Mouse (Mus musculus): ENCODE results near the gene Arl5c. TPM values are rescaled to one million over a fixed set of nuclear protein-coding genes. Genes with fewer than 3 reads are reported as not detected.

The Arl5c gene
- polyA plus RNA-seq, 1 experiment from 2014 or later: 9.8 TPM

GRCm38 (mm10) chr11:98005686-98006085 lies 9.7 kb upstream of the Arl5c start:
- 63% methylated on average over 10 of the region's 10 CpGs for WGBS

GRCm38 (mm10) chr11:98005076-98005475 lies 9.1 kb upstream of the Arl5c start:
- Histone ChIP-seq H3K27me3 (ENCODE audit: control insufficient read depth, insufficient read depth, low read length) (no peaks in the 10 kb centered on the region), H3K9me3 (ENCODE audit: control insufficient read depth, low read length) (no peaks in the 10 kb centered on the region), H3K4me1 (replicated peaks; ENCODE audit: control insufficient read depth, insufficient read depth) (no peaks in the 10 kb centered on the region), H3K4me2 (replicated peaks; ENCODE audit: low read depth) (no peak overlapping the region), H3K27ac (replicated peaks) (no peak overlapping the region), H3K4me3 (ENCODE audit: low read depth, low read length) (no peak overlapping the region), H3K36me3 (ENCODE audit: control insufficient read depth, insufficient read depth, low read length) (no peaks in the 10 kb centered on the region), H3K9ac (ENCODE audit: low read length) (no peak overlapping the region)
- peak; percentile 68 for ATAC-seq (ENCODE audit: low FRiP score, low TSS enrichment)
- TF ChIP-seq CTCF (IDR thresholded peaks at IDR 0.05; ENCODE audit: low read depth) (no peak), EP300 (optimal IDR thresholded peaks at IDR 0.05) (no peak)
- DNase-seq (ENCODE audit: low spot score): peak; percentile 80
- WGBS: 59% methylated on average over 13 of the region's 13 CpGs

More at GRCm38 (mm10) chr11:98005686-98006085, 9.7 kb upstream of the Arl5c start:
- ATAC-seq (ENCODE audit: low FRiP score, low TSS enrichment): peak; percentile 15; the same call in 1 of the 2 replicates
- Histone ChIP-seq H3K27me3 (ENCODE audit: control insufficient read depth, insufficient read depth, low read length) (no peaks in the 10 kb centered on the region), H3K9me3 (ENCODE audit: control insufficient read depth, low read length) (no peaks in the 10 kb centered on the region), H3K9ac (ENCODE audit: low read length) (no peak overlapping the region), H3K27ac (replicated peaks) (peak overlapping the region; percentile 45; the same call in 1 of the 2 replicates), H3K36me3 (ENCODE audit: control insufficient read depth, insufficient read depth, low read length) (no peaks in the 10 kb centered on the region), H3K4me2 (replicated peaks; ENCODE audit: low read depth) (no peak overlapping the region), H3K4me1 (replicated peaks; ENCODE audit: control insufficient read depth, insufficient read depth) (no peaks in the 10 kb centered on the region), H3K4me3 (ENCODE audit: low read depth, low read length) (no peak overlapping the region)
- peak; percentile 33 for DNase-seq (ENCODE audit: low spot score)
- no peak for TF ChIP-seq EP300 (optimal IDR thresholded peaks at IDR 0.05)

GRCm38 (mm10) chr11:98004161-98004560 lies 8.2 kb upstream of the Arl5c start:
- no peak for TF ChIP-seq EP300 (optimal IDR thresholded peaks at IDR 0.05)
- no peak for TF ChIP-seq CTCF (IDR thresholded peaks at IDR 0.05; ENCODE audit: low read depth)
- Histone ChIP-seq H3K4me1 (replicated peaks; ENCODE audit: control insufficient read depth, insufficient read depth) (no peaks in the 10 kb centered on the region), H3K4me3 (ENCODE audit: low read depth, low read length) (no peak overlapping the region), H3K9ac (ENCODE audit: low read length) (no peak overlapping the region), H3K9me3 (ENCODE audit: control insufficient read depth, low read length) (no peaks in the 10 kb centered on the region), H3K36me3 (ENCODE audit: control insufficient read depth, insufficient read depth, low read length) (no peaks in the 10 kb centered on the region), H3K27ac (replicated peaks) (no peak overlapping the region), H3K4me2 (replicated peaks; ENCODE audit: low read depth) (no peak overlapping the region), H3K27me3 (ENCODE audit: control insufficient read depth, insufficient read depth, low read length) (no peaks in the 10 kb centered on the region)
- 61% methylated on average over 8 of the region's 8 CpGs for WGBS
- ATAC-seq (ENCODE audit: low FRiP score, low TSS enrichment) (no peak), DNase-seq (ENCODE audit: low spot score) (no peak)

- no peak for TF ChIP-seq EP300 (optimal IDR thresholded peaks at IDR 0.05)
- TF ChIP-seq CTCF (IDR thresholded peaks at IDR 0.05; ENCODE audit: low read depth): no peak
- H3K4me1 ChIP-seq (replicated peaks; ENCODE audit: control insufficient read depth, insufficient read depth): no peaks in the 10 kb centered on the region
- no peak overlapping the region for H3K9ac ChIP-seq (ENCODE audit: low read length)
- no peaks in the 10 kb centered on the region for H3K27me3 ChIP-seq (ENCODE audit: control insufficient read depth, insufficient read depth, low read length)
- 0 out of 2 replicates have a peak overlapping the region, but pooled peaks have one; percentile 4 for H3K4me3 ChIP-seq (ENCODE audit: low read depth, low read length)
- H3K36me3 ChIP-seq (ENCODE audit: control insufficient read depth, insufficient read depth, low read length): no peaks in the 10 kb centered on the region
- peak; percentile 47; the same call in 1 of the 2 replicates for ATAC-seq (ENCODE audit: low FRiP score, low TSS enrichment)
- peak overlapping the region; percentile 43 for H3K4me2 ChIP-seq (replicated peaks; ENCODE audit: low read depth)
- no peaks in the 10 kb centered on the region for H3K9me3 ChIP-seq (ENCODE audit: control insufficient read depth, low read length)
- no peak overlapping the region for H3K27ac ChIP-seq (replicated peaks)
- 53% methylated on average over 17 of the region's 17 CpGs for WGBS
- DNase-seq (ENCODE audit: low spot score): peak; percentile 42
Measured at GRCm38 (mm10) chr11:98003171-98003671, 7.2 kb upstream of the Arl5c start.

- no peaks in the 10 kb centered on the region for H3K4me1 ChIP-seq (replicated peaks; ENCODE audit: control insufficient read depth, insufficient read depth)
- TF ChIP-seq EP300 (optimal IDR thresholded peaks at IDR 0.05) (no peak), CTCF (IDR thresholded peaks at IDR 0.05; ENCODE audit: low read depth) (peak; percentile 86)
- ATAC-seq (ENCODE audit: low FRiP score, low TSS enrichment) (no peak), DNase-seq (ENCODE audit: low spot score) (peak; percentile 84)
- H3K4me2 ChIP-seq (replicated peaks; ENCODE audit: low read depth): peak overlapping the region; percentile 43
- H3K9me3 ChIP-seq (ENCODE audit: control insufficient read depth, low read length): no peaks in the 10 kb centered on the region
- H3K4me3 ChIP-seq (ENCODE audit: low read depth, low read length): 0 out of 2 replicates have a peak overlapping the region, but pooled peaks have one; percentile 4
- no peak overlapping the region for H3K27ac ChIP-seq (replicated peaks)
- no peak overlapping the region for H3K9ac ChIP-seq (ENCODE audit: low read length)
- WGBS: 32% methylated on average over 12 of the region's 12 CpGs
- no peaks in the 10 kb centered on the region for H3K36me3 ChIP-seq (ENCODE audit: control insufficient read depth, insufficient read depth, low read length)
- H3K27me3 ChIP-seq (ENCODE audit: control insufficient read depth, insufficient read depth, low read length): no peaks in the 10 kb centered on the region
Measured at GRCm38 (mm10) chr11:98002627-98003026, 6.6 kb upstream of the Arl5c start.

GRCm38 (mm10) chr11:98001986-98002385 lies 6.0 kb upstream of the Arl5c start:
- no peak for ATAC-seq (ENCODE audit: low FRiP score, low TSS enrichment)
- no peak for DNase-seq (ENCODE audit: low spot score)
- H3K4me3 ChIP-seq (ENCODE audit: low read depth, low read length): no peak overlapping the region
- H3K4me1 ChIP-seq (replicated peaks; ENCODE audit: control insufficient read depth, insufficient read depth): no peaks in the 10 kb centered on the region
- no peak overlapping the region for H3K9ac ChIP-seq (ENCODE audit: low read length)
- H3K9me3 ChIP-seq (ENCODE audit: control insufficient read depth, low read length): no peaks in the 10 kb centered on the region
- no peaks in the 10 kb centered on the region for H3K27me3 ChIP-seq (ENCODE audit: control insufficient read depth, insufficient read depth, low read length)
- no peak overlapping the region for H3K27ac ChIP-seq (replicated peaks)
- no peak for TF ChIP-seq EP300 (optimal IDR thresholded peaks at IDR 0.05)
- no peak for TF ChIP-seq CTCF (IDR thresholded peaks at IDR 0.05; ENCODE audit: low read depth)
- WGBS: 76% methylated on average over 6 of the region's 6 CpGs
- no peaks in the 10 kb centered on the region for H3K36me3 ChIP-seq (ENCODE audit: control insufficient read depth, insufficient read depth, low read length)
- no peak overlapping the region for H3K4me2 ChIP-seq (replicated peaks; ENCODE audit: low read depth)
